Mouse (Mus musculus) ES-Bruce4 (cell line): ENCODE results near the gene Amfr.

Experiments
- CTCF ChIP-seq: IDR thresholded peaks from one replicate; pipeline ENCODE4 v1.8.1; 2011; ENCODE audit warnings: low read depth, low read length
- EP300 ChIP-seq: IDR thresholded peaks from 2 replicates; pipeline ENCODE4 v1.6.1; 2011; ENCODE audit warnings: low read depth, low read length; ENCODE audit not compliant: insufficient read depth
- POLR2A ChIP-seq: IDR thresholded peaks from one replicate; pipeline ENCODE4 v1.8.1; 2011; ENCODE audit warnings: low read length; ENCODE audit not compliant: insufficient read depth

GRCm38 (mm10) chr8:93974602-93975186 lies 37.9 kb downstream of the Amfr start:
- TF ChIP-seq POLR2A (no peak), CTCF (no peak), EP300 (no peak)
